Mouse (Mus musculus) lung, adult 2 months (tissue): ENCODE results near the gene Zranb2.

Experiments
- CTCF ChIP-seq: fragments of 200-500 bp; IDR thresholded peaks from 2 replicates; pipeline ENCODE4 v1.5.1; 2011; ENCODE audit warnings: mild to moderate bottlenecking, low read length, control low read depth; ENCODE audit not compliant: insufficient read depth
- POLR2A ChIP-seq: fragments of 200-500 bp; IDR thresholded peaks from 2 replicates; pipeline ENCODE4 v1.6.1; 2011; ENCODE audit warnings: low read depth, mild to moderate bottlenecking, control low read depth, low read length, borderline replicate concordance; ENCODE audit errors: extremely low read depth

GRCm38 (mm10) chr3:157565196-157565595, 31.2 kb downstream of the Zranb2 start:
- no peak for TF ChIP-seq CTCF
- TF ChIP-seq POLR2A, result no peak
